Mouse (Mus musculus): ENCODE data around the gene Plxnc1. TPM values are rescaled to one million over a fixed set of nuclear protein-coding genes. Genes with fewer than 3 reads are reported as not detected.

Gene Plxnc1
- total RNA-seq, 1 experiment, result 1.1 TPM

GRCm38 (mm10) chr10:94965093-94965492 lies 20.5 kb upstream of the Plxnc1 start:
- no peaks in the 10 kb centered on the region for H3K4me1 ChIP-seq (ENCODE audit: control insufficient read depth in 2 of 2, insufficient read depth in 2 of 2, low read length in 2 of 2, poor library complexity in 1 of 2)
- no peak for DNase-seq (ENCODE audit: low read depth, low spot score)
- in situ Hi-C loops (cut with MboI; ENCODE audit: low sequenced_read_pairs in 2 of 2, unreplicated experiment in 2 of 2), result loop anchor here in 1 of 2 experiments (25.0 kb wide), 1 partner anchor 278 kb away; the partner anchor contains the start of gene Cep83

GRCm38 (mm10) chr10:94962005-94962404 lies 17.4 kb upstream of the Plxnc1 start:
- Histone ChIP-seq H3K9me3 (ENCODE audit: control insufficient read depth, insufficient read depth, low read depth, low read length) (no peaks in the 10 kb centered on the region), H3K36me3 (ENCODE audit: control insufficient read depth, insufficient read depth, low read length, poor library complexity, severe bottlenecking) (no peaks in the 10 kb centered on the region), H3K4me3 (ENCODE audit: insufficient read depth in 1 of 2, low read depth in 1 of 2, low read length in 2 of 2, poor library complexity in 1 of 2, severe bottlenecking in 1 of 2) (no peak overlapping the region), H3K4me1 (ENCODE audit: control insufficient read depth in 2 of 2, insufficient read depth in 2 of 2, low read length in 2 of 2, poor library complexity in 1 of 2) (no peaks in the 10 kb centered on the region), H3K9ac (ENCODE audit: insufficient read depth, low read depth, low read length, poor library complexity, severe bottlenecking) (no peak overlapping the region), H3K27ac (ENCODE audit: insufficient read depth, low read depth, low read length, poor library complexity, severe bottlenecking) (no peak overlapping the region)
- no peak for TF ChIP-seq ZNF384 (IDR thresholded peaks at IDR 0.05; ENCODE audit: low read depth, low read length)
- TF ChIP-seq CHD2 (IDR thresholded peaks at IDR 0.05; ENCODE audit: low read depth, low read length), result no peak
- no peak for TF ChIP-seq HCFC1 (IDR thresholded peaks at IDR 0.05; ENCODE audit: borderline replicate concordance, insufficient read depth, low read length)
- TF ChIP-seq ZC3H11A (IDR thresholded peaks at IDR 0.05; ENCODE audit: borderline replicate concordance, low read depth, low read length), result no peak
- TF ChIP-seq MAFK (IDR thresholded peaks at IDR 0.05; ENCODE audit: insufficient read depth, low read depth, low read length), result no peak
- in situ Hi-C loops (cut with MboI; ENCODE audit: low sequenced_read_pairs in 2 of 2, unreplicated experiment in 2 of 2), result loop anchor here in 1 of 2 experiments (25.0 kb wide), 1 partner anchor 275 kb away; the partner anchor contains the start of gene Cep83
- DNase-seq (ENCODE audit: low read depth, low spot score), result no peak

More at GRCm38 (mm10) chr10:94965093-94965492, 20.5 kb upstream of the Plxnc1 start:
- TF ChIP-seq ZNF384 (IDR thresholded peaks at IDR 0.05; ENCODE audit: low read depth, low read length), result no peak
- no peak for TF ChIP-seq HCFC1 (IDR thresholded peaks at IDR 0.05; ENCODE audit: borderline replicate concordance, insufficient read depth, low read length)
- peak; percentile 60; the same call in 1 of the 2 replicates for TF ChIP-seq ZC3H11A (IDR thresholded peaks at IDR 0.05; ENCODE audit: borderline replicate concordance, low read depth, low read length)
- Histone ChIP-seq H3K9me3 (ENCODE audit: control insufficient read depth, insufficient read depth, low read depth, low read length) (no peaks in the 10 kb centered on the region), H3K9ac (ENCODE audit: insufficient read depth, low read depth, low read length, poor library complexity, severe bottlenecking) (no peak overlapping the region), H3K4me3 (ENCODE audit: insufficient read depth in 1 of 2, low read depth in 1 of 2, low read length in 2 of 2, poor library complexity in 1 of 2, severe bottlenecking in 1 of 2) (no peak overlapping the region), H3K36me3 (ENCODE audit: control insufficient read depth, insufficient read depth, low read length, poor library complexity, severe bottlenecking) (no peaks in the 10 kb centered on the region), H3K27ac (ENCODE audit: insufficient read depth, low read depth, low read length, poor library complexity, severe bottlenecking) (no peak overlapping the region)

- H3K9me3 ChIP-seq (ENCODE audit: control insufficient read depth, insufficient read depth, low read depth, low read length), result no peaks in the 10 kb centered on the region
- no peak overlapping the region for H3K27ac ChIP-seq (ENCODE audit: insufficient read depth, low read depth, low read length, poor library complexity, severe bottlenecking)
- TF ChIP-seq ZNF384 (IDR thresholded peaks at IDR 0.05; ENCODE audit: low read depth, low read length) (no peak), CHD2 (IDR thresholded peaks at IDR 0.05; ENCODE audit: low read depth, low read length) (no peak)
- DNase-seq (ENCODE audit: low read depth, low spot score), result no peak
- no peaks in the 10 kb centered on the region for H3K36me3 ChIP-seq (ENCODE audit: control insufficient read depth, insufficient read depth, low read length, poor library complexity, severe bottlenecking)
- in situ Hi-C loops (cut with MboI; ENCODE audit: low sequenced_read_pairs in 2 of 2, unreplicated experiment in 2 of 2), result loop anchor here in 1 of 2 experiments (25.0 kb wide), 1 partner anchor 274 kb away; the partner anchor contains the start of gene Cep83
- no peak overlapping the region for H3K9ac ChIP-seq (ENCODE audit: insufficient read depth, low read depth, low read length, poor library complexity, severe bottlenecking)
- H3K4me1 ChIP-seq (ENCODE audit: control insufficient read depth in 2 of 2, insufficient read depth in 2 of 2, low read length in 2 of 2, poor library complexity in 1 of 2), result no peaks in the 10 kb centered on the region
- no peak overlapping the region for H3K4me3 ChIP-seq (ENCODE audit: insufficient read depth in 1 of 2, low read depth in 1 of 2, low read length in 2 of 2, poor library complexity in 1 of 2, severe bottlenecking in 1 of 2)
These were observed 16.6 kb upstream of the Plxnc1 start for GRCm38 (mm10) chr10:94961283-94961682.

- in situ Hi-C loops (cut with MboI; ENCODE audit: low sequenced_read_pairs in 2 of 2, unreplicated experiment in 2 of 2), result loop anchor here (10.0 to 25.0 kb wide), 3 partner anchors 271 to 334 kb away; partner anchors contain the start of gene Cep83 (in 2 of the 2)
- TF ChIP-seq ZNF384 (IDR thresholded peaks at IDR 0.05; ENCODE audit: low read depth, low read length) (no peak), ZC3H11A (IDR thresholded peaks at IDR 0.05; ENCODE audit: borderline replicate concordance, low read depth, low read length) (peak; percentile 71; the same call in 1 of the 2 replicates)
- H3K9ac ChIP-seq (ENCODE audit: insufficient read depth, low read depth, low read length, poor library complexity, severe bottlenecking), result no peak overlapping the region
- DNase-seq (ENCODE audit: low read depth, low spot score), result no peak
- H3K36me3 ChIP-seq (ENCODE audit: control insufficient read depth, insufficient read depth, low read length, poor library complexity, severe bottlenecking), result no peaks in the 10 kb centered on the region
- no peak overlapping the region for H3K27ac ChIP-seq (ENCODE audit: insufficient read depth, low read depth, low read length, poor library complexity, severe bottlenecking)
- H3K9me3 ChIP-seq (ENCODE audit: control insufficient read depth, insufficient read depth, low read depth, low read length), result no peaks in the 10 kb centered on the region
- no peak overlapping the region for H3K4me3 ChIP-seq (ENCODE audit: insufficient read depth in 1 of 2, low read depth in 1 of 2, low read length in 2 of 2, poor library complexity in 1 of 2, severe bottlenecking in 1 of 2)
- peaks cover 3 to 4% of the 10 kb centered on the region in 2 experiments; a peak in 2 of 4 replicates for H3K4me1 ChIP-seq (ENCODE audit: control insufficient read depth in 2 of 2, insufficient read depth in 2 of 2, low read length in 2 of 2, poor library complexity in 1 of 2)
These were observed 13.7 kb upstream of the Plxnc1 start for GRCm38 (mm10) chr10:94958311-94958710.

- DNase-seq (ENCODE audit: low read depth, low spot score), result no peak
- TF ChIP-seq CHD2 (IDR thresholded peaks at IDR 0.05; ENCODE audit: low read depth, low read length) (no peak), ZNF384 (IDR thresholded peaks at IDR 0.05; ENCODE audit: low read depth, low read length) (no peak), HCFC1 (IDR thresholded peaks at IDR 0.05; ENCODE audit: borderline replicate concordance, insufficient read depth, low read length) (no peak), MAFK (IDR thresholded peaks at IDR 0.05; ENCODE audit: insufficient read depth, low read depth, low read length) (no peak), ZC3H11A (IDR thresholded peaks at IDR 0.05; ENCODE audit: borderline replicate concordance, low read depth, low read length) (no peak)
- Histone ChIP-seq H3K4me3 (ENCODE audit: insufficient read depth in 1 of 2, low read depth in 1 of 2, low read length in 2 of 2, poor library complexity in 1 of 2, severe bottlenecking in 1 of 2) (no peak overlapping the region), H3K27ac (ENCODE audit: insufficient read depth, low read depth, low read length, poor library complexity, severe bottlenecking) (no peak overlapping the region), H3K9ac (ENCODE audit: insufficient read depth, low read depth, low read length, poor library complexity, severe bottlenecking) (no peak overlapping the region), H3K4me1 (ENCODE audit: control insufficient read depth in 2 of 2, insufficient read depth in 2 of 2, low read length in 2 of 2, poor library complexity in 1 of 2) (peaks cover 5% of the 10 kb centered on the region in 2 experiments; a peak in 2 of 4 replicates), H3K9me3 (ENCODE audit: control insufficient read depth, insufficient read depth, low read depth, low read length) (no peaks in the 10 kb centered on the region), H3K36me3 (ENCODE audit: control insufficient read depth, insufficient read depth, low read length, poor library complexity, severe bottlenecking) (no peaks in the 10 kb centered on the region)
- in situ Hi-C loops (cut with MboI; ENCODE audit: low sequenced_read_pairs in 2 of 2, unreplicated experiment in 2 of 2), result loop anchor here (10.0 to 25.0 kb wide), 3 partner anchors 270 to 333 kb away; partner anchors contain the start of gene Cep83 (in 2 of the 2)
These were observed 13.1 kb upstream of the Plxnc1 start for GRCm38 (mm10) chr10:94957705-94958104.
